Mouse (Mus musculus) embryonic facial prominence, embryonic 13.5 days (tissue): ENCODE measurements around the gene Arrdc5. TPM values are rescaled to one million over a fixed set of nuclear protein-coding genes. Genes with fewer than 3 reads are reported as not detected.

Source experiments
- ATAC-seq: fragments of 200-750 bp; cut with Nextera tagmentation; 2 replicates; pipeline ENCODE4 v1.8.0; 2017; ENCODE audit warnings: low read depth; ENCODE audit not compliant: insufficient number of reproducible peaks, insufficient read depth, low FRiP score, low TSS enrichment
- H3K27ac ChIP-seq: fragments of 300-500 bp; sonication (generic); 2 replicates; pipeline ENCODE4 v1.5.1; 2015; ENCODE audit warnings: moderate library complexity, mild to moderate bottlenecking, inconsistent platforms
- H3K27me3 ChIP-seq: fragments of 300-500 bp; sonication (generic); 2 replicates; pipeline ENCODE4 v1.6.1; 2015; ENCODE audit warnings: mild to moderate bottlenecking, inconsistent platforms
- H3K36me3 ChIP-seq: fragments of 300-500 bp; sonication (generic); 2 replicates; pipeline ENCODE4 v1.6.1; 2015; ENCODE audit warnings: mild to moderate bottlenecking, inconsistent platforms
- H3K4me1 ChIP-seq: fragments of 300-500 bp; sonication (generic); 2 replicates; pipeline ENCODE4 v1.6.1; 2015; ENCODE audit warnings: inconsistent platforms
- H3K4me2 ChIP-seq: fragments of 300-500 bp; sonication (generic); 2 replicates; pipeline ENCODE4 v1.6.1; 2015; ENCODE audit warnings: moderate library complexity, mild to moderate bottlenecking, inconsistent platforms
- H3K4me3 ChIP-seq: fragments of 300-500 bp; sonication (generic); 2 replicates; pipeline ENCODE4 v1.5.1; 2015; ENCODE audit warnings: mild to moderate bottlenecking, inconsistent platforms
- H3K9ac ChIP-seq: fragments of 300-500 bp; sonication (generic); 2 replicates; pipeline ENCODE4 v1.6.1; 2015; ENCODE audit warnings: mild to moderate bottlenecking, inconsistent platforms
- H3K9me3 ChIP-seq: fragments of 300-500 bp; sonication (generic); 2 replicates; pipeline ENCODE4 v1.6.1; 2016; ENCODE audit warnings: inconsistent platforms
- WGBS: fragments of 180-500 bp; shearing (Covaris S2); methylation state at CpG from one replicate; pipeline ENCODE4 v1.1.7; 2015; ENCODE audit warnings: mixed read lengths; 5-methylcytosine and 5-hydroxymethylcytosine counted together
- polyA plus RNA-seq: library from polyadenylated mRNA; unstranded; fragments of >200 nt; fragmentation: Nextera tagmentation; extraction: Ambion mirVana; gene quantifications from 2 replicates; pipeline ENCODE4 v1.2.1, GENCODE M21; 2015

The Arrdc5 gene
- polyA plus RNA-seq, 1 experiment from 2014 or later, result not detected

- peaks cover 45% of the 10 kb centered on the region for H3K4me1 ChIP-seq
These were observed 3.2 kb upstream of the Arrdc5 start, which contains the start of gene Uhrf1 for GRCm38 (mm10) chr17:56303160-56303846. Uhrf1 (plus strand) TSS chr17:56303321.

GRCm38 (mm10) chr17:56302363-56302996 lies 2.4 kb upstream of the Arrdc5 start:
- Histone ChIP-seq H3K27me3 (no peaks in the 10 kb centered on the region), H3K9ac (peak overlapping the region; percentile 84), H3K27ac (peak overlapping the region; percentile 86), H3K36me3 (peaks cover 17% of the 10 kb centered on the region), H3K4me3 (peak overlapping the region; percentile 80), H3K4me1 (peaks cover 38% of the 10 kb centered on the region), H3K9me3 (no peaks in the 10 kb centered on the region), H3K4me2 (peak overlapping the region; percentile 100)
- 34% methylated on average over 13 of the region's 13 CpGs for WGBS
- no peak for ATAC-seq

More at GRCm38 (mm10) chr17:56303160-56303846, 3.2 kb upstream of the Arrdc5 start, which contains the start of gene Uhrf1:
- WGBS, result 0% methylated on average over 43 of the region's 43 CpGs
- H3K27ac ChIP-seq, result peak within 1 kb of the TSS; percentile 86
- H3K9me3 ChIP-seq, result no peaks in the 10 kb centered on the region
- H3K27me3 ChIP-seq, result no peaks in the 10 kb centered on the region
- peaks cover 25% of the 10 kb centered on the region for H3K36me3 ChIP-seq
- H3K4me2 ChIP-seq, result peak within 1 kb of the TSS; percentile 100
- H3K4me3 ChIP-seq, result peak within 1 kb of the TSS; percentile 80
- peak; percentile 69; the same call in 1 of the 2 replicates for ATAC-seq
- peak within 1 kb of the TSS; percentile 84 for H3K9ac ChIP-seq

- Histone ChIP-seq H3K4me3 (no peak overlapping the region), H3K27me3 (no peaks in the 10 kb centered on the region), H3K4me2 (no peak overlapping the region), H3K4me1 (peaks cover 9% of the 10 kb centered on the region), H3K9me3 (no peaks in the 10 kb centered on the region), H3K27ac (no peak overlapping the region), H3K9ac (no peak overlapping the region), H3K36me3 (no peaks in the 10 kb centered on the region)
- no peak for ATAC-seq
- WGBS, result 92% methylated on average over 1 of the region's 1 CpGs
These were observed 1.8 kb downstream of the Arrdc5 start for GRCm38 (mm10) chr17:56298238-56298637.

- no peak overlapping the region for H3K27ac ChIP-seq
- no peaks in the 10 kb centered on the region for H3K27me3 ChIP-seq
- no peak overlapping the region for H3K4me3 ChIP-seq
- WGBS, result 55% methylated on average over 1 of the region's 1 CpGs
- H3K9me3 ChIP-seq, result no peaks in the 10 kb centered on the region
- no peaks in the 10 kb centered on the region for H3K36me3 ChIP-seq
- no peak overlapping the region for H3K9ac ChIP-seq
- H3K4me1 ChIP-seq, result peaks cover 7% of the 10 kb centered on the region
- ATAC-seq, result no peak
- H3K4me2 ChIP-seq, result no peak overlapping the region
These were observed 3.9 kb downstream of the Arrdc5 start for GRCm38 (mm10) chr17:56296201-56296600.

GRCm38 (mm10) chr17:56294241-56294640 lies 5.8 kb downstream of the Arrdc5 start:
- no peak overlapping the region for H3K4me2 ChIP-seq
- no peaks in the 10 kb centered on the region for H3K9me3 ChIP-seq
- no peak overlapping the region for H3K27ac ChIP-seq
- no peak for ATAC-seq
- H3K4me1 ChIP-seq, result peaks cover 23% of the 10 kb centered on the region
- H3K27me3 ChIP-seq, result no peaks in the 10 kb centered on the region
- WGBS, result 92% methylated on average over 19 of the region's 19 CpGs
- H3K9ac ChIP-seq, result no peak overlapping the region
- H3K36me3 ChIP-seq, result no peaks in the 10 kb centered on the region
- no peak overlapping the region for H3K4me3 ChIP-seq

- Histone ChIP-seq H3K4me3 (no peak overlapping the region), H3K36me3 (no peaks in the 10 kb centered on the region), H3K9ac (no peak overlapping the region), H3K9me3 (no peaks in the 10 kb centered on the region), H3K27ac (no peak overlapping the region), H3K27me3 (no peaks in the 10 kb centered on the region), H3K4me2 (no peak overlapping the region), H3K4me1 (peaks cover 32% of the 10 kb centered on the region)
- ATAC-seq, result no peak
- WGBS, result 75% methylated on average over 1 of the region's 1 CpGs
These were observed 6.8 kb downstream of the Arrdc5 start for GRCm38 (mm10) chr17:56293291-56293690.

- Histone ChIP-seq H3K4me3 (no peak within 1 kb of the TSS), H3K4me2 (no peak within 1 kb of the TSS), H3K4me1 (peaks cover 38% of the 10 kb centered on the region), H3K27me3 (no peaks in the 10 kb centered on the region), H3K27ac (peak within 1 kb of the TSS; percentile 48; the same call in 1 of the 2 replicates), H3K9me3 (no peaks in the 10 kb centered on the region), H3K36me3 (no peaks in the 10 kb centered on the region), H3K9ac (no peak within 1 kb of the TSS)
- no peak for ATAC-seq
- 89% methylated on average over 4 of the region's 4 CpGs for WGBS
These were observed 7.4 kb downstream of the Arrdc5 start, which contains the start of gene Plin3 for GRCm38 (mm10) chr17:56292531-56293222. Plin3 (minus strand) TSS chr17:56292873.

GRCm38 (mm10) chr17:56291826-56292475 lies 8.1 kb downstream of the Arrdc5 start:
- peak overlapping the region; percentile 96 for H3K27ac ChIP-seq
- H3K9me3 ChIP-seq, result no peaks in the 10 kb centered on the region
- no peak for ATAC-seq
- H3K4me1 ChIP-seq, result peaks cover 40% of the 10 kb centered on the region
- peaks cover 2% of the 10 kb centered on the region; the same call in 1 of the 2 replicates for H3K36me3 ChIP-seq
- WGBS, result 75% methylated on average over 7 of the region's 7 CpGs
- H3K4me3 ChIP-seq, result no peak overlapping the region
- no peak overlapping the region for H3K9ac ChIP-seq
- no peaks in the 10 kb centered on the region for H3K27me3 ChIP-seq
- H3K4me2 ChIP-seq, result 0 out of 2 replicates have a peak overlapping the region, but pooled peaks have one; percentile 82

GRCm38 (mm10) chr17:56291171-56291511 lies 8.9 kb downstream of the Arrdc5 start:
- H3K4me2 ChIP-seq, result peak overlapping the region; percentile 82
- WGBS, result under 1% methylated on average over 16 of the region's 16 CpGs
- peak overlapping the region; percentile 80 for H3K9ac ChIP-seq
- peaks cover 10% of the 10 kb centered on the region for H3K36me3 ChIP-seq
- no peaks in the 10 kb centered on the region for H3K27me3 ChIP-seq
- H3K9me3 ChIP-seq, result no peaks in the 10 kb centered on the region
- H3K27ac ChIP-seq, result peak overlapping the region; percentile 96
- peaks cover 40% of the 10 kb centered on the region for H3K4me1 ChIP-seq
- H3K4me3 ChIP-seq, result peak overlapping the region; percentile 59
- ATAC-seq, result peak; percentile 88

GRCm38 (mm10) chr17:56290388-56291170 lies 9.5 kb downstream of the Arrdc5 start:
- peaks cover 40% of the 10 kb centered on the region for H3K4me1 ChIP-seq
- peak; percentile 91 for ATAC-seq
- H3K27ac ChIP-seq, result peak overlapping the region; percentile 96
- peak overlapping the region; percentile 59 for H3K4me3 ChIP-seq
- peaks cover 16% of the 10 kb centered on the region for H3K36me3 ChIP-seq
- peak overlapping the region; percentile 80 for H3K9ac ChIP-seq
- 2% methylated on average over 17 of the region's 17 CpGs for WGBS
- no peaks in the 10 kb centered on the region for H3K27me3 ChIP-seq
- no peaks in the 10 kb centered on the region for H3K9me3 ChIP-seq
- peak overlapping the region; percentile 82 for H3K4me2 ChIP-seq
